Mouse (Mus musculus) lung, embryonic 14.5 days (tissue): ENCODE results near the gene Vwf. TPM values are rescaled to one million over a fixed set of nuclear protein-coding genes. Genes with fewer than 3 reads are reported as not detected.

Experiments used
- ATAC-seq: fragments of 200-750 bp; cut with Nextera tagmentation; 2 replicates; pipeline ENCODE4 v1.8.0; 2017; ENCODE audit warnings: mild to moderate bottlenecking, moderate TSS enrichment, moderate library complexity; ENCODE audit not compliant: insufficient read depth
- DNase-seq: peaks from one replicate; pipeline ENCODE4 v3.0.0-alpha.2; 2015
- H3K27ac ChIP-seq: fragments of 300-500 bp; sonication (generic); 2 replicates; pipeline ENCODE4 v1.5.1; 2014; ENCODE audit warnings: low read depth, mild to moderate bottlenecking, moderate library complexity
- H3K27me3 ChIP-seq: fragments of 300-500 bp; sonication (generic); 2 replicates; pipeline ENCODE4 v1.6.1; 2014; ENCODE audit warnings: low read length, control low read depth; ENCODE audit not compliant: insufficient read depth
- H3K36me3 ChIP-seq: fragments of 300-500 bp; sonication (generic); 2 replicates; pipeline ENCODE4 v1.6.1; 2014; ENCODE audit warnings: control low read depth; ENCODE audit not compliant: insufficient read depth
- H3K4me1 ChIP-seq: fragments of 300-500 bp; sonication (generic); 2 replicates; pipeline ENCODE4 v1.6.1; 2014; ENCODE audit warnings: antibody characterized with exemption, control low read depth; ENCODE audit not compliant: insufficient read depth
- H3K4me2 ChIP-seq: fragments of 300-500 bp; sonication (generic); 2 replicates; pipeline ENCODE4 v1.6.1; 2014; ENCODE audit warnings: mild to moderate bottlenecking
- H3K4me3 ChIP-seq: fragments of 300-500 bp; sonication (generic); 2 replicates; pipeline ENCODE4 v1.5.1; 2014; ENCODE audit warnings: low read depth, low read length
- H3K9ac ChIP-seq: fragments of 300-500 bp; sonication (generic); 2 replicates; pipeline ENCODE4 v1.6.1; 2014
- H3K9me3 ChIP-seq: fragments of 300-500 bp; sonication (generic); 2 replicates; pipeline ENCODE4 v1.6.1; 2016; ENCODE audit warnings: low read depth, low read length, control low read depth
- CTCF ChIP-seq: IDR thresholded peaks from 2 replicates; pipeline ENCODE4 v1.5.1; 2016; ENCODE audit warnings: antibody characterized with exemption, low read depth
- WGBS: fragments of 180-500 bp; shearing (Covaris S2); extraction: QIAGEN DNeasy Blood & Tissue Kit; methylation state at CpG from one replicate; pipeline ENCODE4 v1.1.7; 2014; 5-methylcytosine and 5-hydroxymethylcytosine counted together
- polyA plus RNA-seq: library from polyadenylated mRNA; unstranded; fragments of >200 nt; fragmentation: Nextera tagmentation; extraction: Ambion mirVana; gene quantifications from 2 replicates; pipeline ENCODE4 v1.2.1, GENCODE M21; 2014

Gene Vwf
- polyA plus RNA-seq, 1 experiment from 2014 or later = 17.7 TPM

DNA sequence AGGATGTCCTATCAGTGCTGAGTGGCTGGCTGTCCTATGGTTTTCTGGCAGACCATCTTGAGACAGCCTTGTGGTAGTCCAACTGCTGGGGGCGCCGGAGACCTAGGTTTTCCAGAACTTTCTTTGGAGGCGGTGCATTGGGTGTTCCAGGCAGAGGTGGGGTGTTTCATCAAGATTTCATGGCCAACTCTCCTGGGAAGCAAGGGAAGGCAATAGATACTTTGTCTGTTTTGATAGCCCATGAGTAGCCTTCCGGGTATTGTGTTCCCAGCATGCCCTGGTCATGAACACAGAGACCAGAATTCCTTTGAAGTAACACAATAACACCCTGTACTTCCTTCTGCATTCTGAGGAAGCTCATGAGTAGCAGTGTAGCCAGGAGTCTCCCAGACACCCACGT lies 17.1 kb upstream of the Vwf start:
- Histone ChIP-seq H3K4me2 (no peak overlapping the region), H3K9ac (no peak overlapping the region), H3K9me3 (no peaks in the 10 kb centered on the region), H3K4me1 (no peaks in the 10 kb centered on the region), H3K36me3 (no peaks in the 10 kb centered on the region), H3K4me3 (no peak overlapping the region), H3K27ac (no peak overlapping the region), H3K27me3 (no peaks in the 10 kb centered on the region)
- TF ChIP-seq CTCF = 0 out of 2 replicates have a peak, but pooled peaks have one; percentile 6
- peak; percentile 38; the same call in 1 of the 2 replicates for ATAC-seq
- DNase-seq = peak; percentile 42
- WGBS = 83% methylated on average over 5 of the region's 5 CpGs

DNA sequence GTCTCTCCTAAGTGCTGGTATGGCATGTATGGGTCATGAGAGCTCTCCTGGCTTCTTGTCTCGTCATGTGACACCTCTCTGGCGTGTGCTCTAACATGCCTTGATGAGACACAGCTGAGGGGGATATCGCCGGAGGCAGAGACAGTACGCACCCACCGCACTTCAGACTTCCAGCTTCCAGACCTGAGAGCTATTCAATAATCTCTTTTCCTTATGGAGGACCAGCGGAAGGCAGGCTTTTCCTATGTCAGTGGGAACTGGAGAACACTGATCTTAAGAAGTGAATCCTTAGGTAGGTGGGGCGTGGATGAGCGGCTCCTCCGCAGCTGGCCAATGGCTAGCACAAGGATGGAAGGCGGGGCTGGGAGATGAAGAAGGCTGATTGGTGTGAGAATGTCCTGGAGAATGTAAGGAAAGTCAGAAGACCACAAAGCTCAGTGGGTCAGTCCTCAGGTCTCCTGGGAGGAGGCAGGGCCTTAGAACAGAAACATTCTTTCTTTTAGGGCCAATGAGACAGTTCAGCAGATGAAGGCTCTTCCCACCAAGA lies 13.4 kb upstream of the Vwf start:
- no peak for DNase-seq
- WGBS = 86% methylated on average over 11 of the region's 11 CpGs
- Histone ChIP-seq H3K4me1 (no peaks in the 10 kb centered on the region), H3K36me3 (no peaks in the 10 kb centered on the region), H3K27ac (no peak overlapping the region), H3K27me3 (no peaks in the 10 kb centered on the region), H3K9me3 (no peaks in the 10 kb centered on the region), H3K9ac (no peak overlapping the region), H3K4me3 (no peak overlapping the region), H3K4me2 (no peak overlapping the region)
- TF ChIP-seq CTCF = no peak
- no peak for ATAC-seq

DNA sequence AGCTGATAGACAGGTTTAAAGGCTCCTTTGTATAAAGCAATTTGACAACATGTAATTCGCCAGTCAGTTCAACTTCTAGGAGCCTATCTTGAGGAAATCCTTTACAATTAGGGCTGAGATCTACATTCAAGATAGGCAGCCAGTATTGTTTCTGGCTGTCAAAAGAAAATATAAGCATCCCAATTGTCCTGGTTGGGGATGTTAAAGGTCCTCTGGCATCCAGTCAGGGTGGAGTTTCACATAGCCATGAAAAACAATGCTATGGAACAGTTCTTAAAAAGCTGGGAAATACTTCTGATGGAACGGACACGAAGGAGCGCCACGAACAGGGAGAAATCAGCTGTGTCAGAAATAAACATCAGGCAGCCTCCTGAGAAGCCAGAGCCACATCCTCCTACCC lies 11.6 kb upstream of the Vwf start:
- no peak for TF ChIP-seq CTCF
- 69% methylated on average over 5 of the region's 5 CpGs for WGBS
- Histone ChIP-seq H3K27ac (no peak overlapping the region; the same call in 1 of the 2 replicates), H3K9me3 (no peaks in the 10 kb centered on the region), H3K27me3 (no peaks in the 10 kb centered on the region), H3K9ac (no peak overlapping the region), H3K4me2 (no peak overlapping the region), H3K36me3 (no peaks in the 10 kb centered on the region), H3K4me1 (0 out of 2 replicates have a peak, but pooled peaks cover 4% of the 10 kb centered on the region), H3K4me3 (no peak overlapping the region)
- DNase-seq (no peak), ATAC-seq (no peak)

DNA sequence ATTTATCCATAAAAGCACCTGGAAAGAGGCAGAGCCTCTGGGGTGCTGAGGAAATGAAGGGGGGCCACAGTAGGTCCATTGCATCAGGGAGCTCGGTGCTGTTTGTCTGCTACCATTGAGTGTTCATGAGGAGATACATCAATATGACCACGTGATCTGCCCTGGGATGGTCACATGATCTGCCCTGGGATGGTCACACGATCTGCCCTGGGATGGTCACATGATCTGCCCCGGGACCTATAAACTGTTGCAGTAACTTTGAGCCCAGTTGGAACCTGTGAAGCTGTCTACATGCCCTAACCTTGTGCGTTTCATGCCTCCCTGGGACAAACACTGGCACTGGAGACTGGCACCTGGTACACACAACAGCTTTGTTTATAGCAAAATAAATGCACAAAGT lies 8.1 kb upstream of the Vwf start:
- H3K36me3 ChIP-seq = no peaks in the 10 kb centered on the region
- no peak overlapping the region for H3K4me2 ChIP-seq
- H3K9me3 ChIP-seq = no peaks in the 10 kb centered on the region
- H3K27ac ChIP-seq = no peak overlapping the region
- H3K4me3 ChIP-seq = no peak overlapping the region
- TF ChIP-seq CTCF = no peak
- ATAC-seq = no peak
- no peak overlapping the region for H3K9ac ChIP-seq
- 80% methylated on average over 5 of the region's 5 CpGs for WGBS
- no peak for DNase-seq
- 0 out of 2 replicates have a peak, but pooled peaks cover 4% of the 10 kb centered on the region for H3K4me1 ChIP-seq
- no peaks in the 10 kb centered on the region for H3K27me3 ChIP-seq

DNA sequence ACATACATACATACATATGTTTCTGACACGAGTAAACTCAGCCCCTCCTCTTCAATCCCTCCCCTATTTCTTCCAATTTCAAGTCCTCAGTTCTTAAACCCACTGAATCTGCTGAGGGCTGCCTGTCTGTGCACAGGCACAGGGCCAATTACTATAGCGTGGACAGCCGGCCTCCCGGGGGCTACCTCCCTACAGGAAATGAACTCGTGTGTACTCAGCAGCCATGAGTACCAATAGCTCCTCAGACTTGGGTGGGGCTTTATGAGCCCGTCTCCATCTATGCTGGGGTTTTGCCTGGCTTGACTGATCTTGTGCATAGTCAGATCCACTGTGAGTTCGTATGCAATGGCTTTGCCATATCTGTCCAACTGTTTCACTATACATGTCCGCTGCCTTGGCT lies 7.2 kb upstream of the Vwf start:
- Histone ChIP-seq H3K27ac (no peak overlapping the region), H3K27me3 (no peaks in the 10 kb centered on the region), H3K9ac (no peak overlapping the region), H3K4me1 (0 out of 2 replicates have a peak, but pooled peaks cover 4% of the 10 kb centered on the region), H3K4me2 (no peak overlapping the region), H3K4me3 (no peak overlapping the region), H3K9me3 (no peaks in the 10 kb centered on the region), H3K36me3 (no peaks in the 10 kb centered on the region)
- TF ChIP-seq CTCF = no peak
- no peak for ATAC-seq
- 40% methylated on average over 8 of the region's 8 CpGs for WGBS
- DNase-seq = peak; percentile 44

DNA sequence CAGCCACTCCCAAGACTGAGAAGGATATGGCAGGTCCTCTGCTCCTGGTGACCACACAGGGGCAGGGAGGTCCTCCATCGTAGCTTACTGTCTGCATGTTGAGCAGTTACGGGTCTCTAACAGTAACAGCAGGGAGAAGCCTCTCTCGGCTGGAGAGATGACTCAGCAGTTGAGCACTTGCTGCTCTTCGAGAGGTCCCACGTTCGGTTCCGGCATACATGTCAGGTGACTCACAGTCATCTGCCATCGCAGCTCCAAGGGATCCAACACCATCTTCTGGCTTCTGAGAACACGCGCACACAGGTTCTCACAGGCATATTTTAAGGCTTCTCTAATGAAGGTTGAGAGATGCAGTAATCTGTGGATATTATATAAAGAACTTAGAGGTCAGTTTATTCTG lies 6.4 kb upstream of the Vwf start:
- no peak for ATAC-seq

DNA sequence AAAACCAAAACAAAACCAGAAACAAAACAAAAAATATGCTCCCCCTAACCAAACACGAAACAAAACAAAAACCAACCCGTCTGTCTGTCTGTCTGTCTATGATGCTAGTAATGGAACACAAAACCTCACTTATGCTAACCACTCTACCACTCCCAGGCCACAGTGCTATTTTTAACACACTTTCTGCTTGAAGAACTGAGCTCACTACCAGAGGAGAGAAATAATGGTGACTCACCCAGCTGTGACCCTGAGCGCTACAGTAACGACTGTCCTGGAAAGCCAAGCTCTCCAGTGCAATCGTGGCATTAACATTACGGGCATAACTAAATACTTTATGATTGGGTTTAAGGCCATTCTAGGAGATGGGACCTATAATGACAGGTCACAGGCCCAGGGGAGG lies 5.7 kb upstream of the Vwf start:
- WGBS = 82% methylated on average over 6 of the region's 6 CpGs
- H3K9me3 ChIP-seq = no peaks in the 10 kb centered on the region
- no peak for TF ChIP-seq CTCF
- H3K36me3 ChIP-seq = no peaks in the 10 kb centered on the region
- H3K4me3 ChIP-seq = no peak overlapping the region
- no peaks in the 10 kb centered on the region for H3K27me3 ChIP-seq
- ATAC-seq = no peak
- H3K4me1 ChIP-seq = 0 out of 2 replicates have a peak, but pooled peaks cover 4% of the 10 kb centered on the region
- no peak for DNase-seq
- no peak overlapping the region for H3K27ac ChIP-seq
- no peak overlapping the region for H3K4me2 ChIP-seq
- H3K9ac ChIP-seq = no peak overlapping the region

More for the DNA sequence above, 6.4 kb upstream of the Vwf start:
- Histone ChIP-seq H3K9me3 (no peaks in the 10 kb centered on the region), H3K9ac (no peak overlapping the region), H3K4me3 (no peak overlapping the region), H3K4me1 (0 out of 2 replicates have a peak, but pooled peaks cover 4% of the 10 kb centered on the region), H3K36me3 (no peaks in the 10 kb centered on the region), H3K27me3 (no peaks in the 10 kb centered on the region), H3K4me2 (no peak overlapping the region), H3K27ac (no peak overlapping the region)
- DNase-seq = no peak
- WGBS = 78% methylated on average over 10 of the region's 10 CpGs
- no peak for TF ChIP-seq CTCF
